Mouse (Mus musculus) hindbrain, postnatal 0 days (tissue): ENCODE results near the gene Tbxas1. TPM values are rescaled to one million over a fixed set of nuclear protein-coding genes. Genes with fewer than 3 reads are reported as not detected.
A peak's percentile ranks its signal among the peaks of the same experiment; 100 is the strongest.

Experiments
- ATAC-seq: fragments of 200-750 bp; cut with Nextera tagmentation; 2 replicates; pipeline ENCODE4 v1.8.0; 2017; ENCODE audit warnings: mild to moderate bottlenecking, moderate TSS enrichment, moderate library complexity
- DNase-seq: peaks from one replicate; pipeline ENCODE4 v3.0.0-alpha.2; 2015; ENCODE audit warnings: low spot score
- H3K27ac ChIP-seq: fragments of 300-500 bp; sonication (generic); 2 replicates; pipeline ENCODE4 v1.5.1; 2014; ENCODE audit warnings: mild to moderate bottlenecking
- H3K27me3 ChIP-seq: fragments of 300-500 bp; sonication (generic); 2 replicates; pipeline ENCODE4 v1.6.1; 2014; ENCODE audit warnings: low read length, mixed read lengths; ENCODE audit not compliant: insufficient read depth
- H3K36me3 ChIP-seq: fragments of 300-500 bp; sonication (generic); 2 replicates; pipeline ENCODE4 v1.6.1; 2014; ENCODE audit warnings: low read length, mixed read lengths; ENCODE audit not compliant: insufficient read depth
- H3K4me1 ChIP-seq: fragments of 300-500 bp; sonication (generic); 2 replicates; pipeline ENCODE4 v1.6.1; 2014; ENCODE audit warnings: antibody characterized with exemption, low read length, mixed read lengths; ENCODE audit not compliant: insufficient read depth
- H3K4me2 ChIP-seq: fragments of 300-500 bp; sonication (generic); 2 replicates; pipeline ENCODE4 v1.6.1; 2014; ENCODE audit warnings: low read depth, mild to moderate bottlenecking, low read length, moderate library complexity, mixed read lengths
- H3K4me3 ChIP-seq: fragments of 300-500 bp; sonication (generic); 2 replicates; pipeline ENCODE4 v1.5.1; 2014; ENCODE audit warnings: low read length
- H3K9ac ChIP-seq: fragments of 300-500 bp; sonication (generic); replicated peaks from 2 replicates; pipeline ENCODE4 v1.6.1; 2014; ENCODE audit warnings: mild to moderate bottlenecking, low read length, moderate library complexity, mixed read lengths
- H3K9me3 ChIP-seq: fragments of 300-500 bp; sonication (generic); 2 replicates; pipeline ENCODE4 v1.6.1; 2016; ENCODE audit warnings: low read length, mixed read lengths
- CTCF ChIP-seq: IDR thresholded peaks from 2 replicates; pipeline ENCODE4 v1.5.1; 2016; ENCODE audit warnings: antibody characterized with exemption, control low read depth, low read depth
- WGBS: fragments of 180-500 bp; shearing (Covaris S2); extraction: QIAGEN DNeasy Blood & Tissue Kit; methylation state at CpG from one replicate; pipeline ENCODE4 v1.1.7; 2014; 5-methylcytosine and 5-hydroxymethylcytosine counted together
- polyA plus RNA-seq: library from polyadenylated mRNA; unstranded; fragments of >200 nt; fragmentation: Nextera tagmentation; extraction: Ambion mirVana; gene quantifications from 2 replicates; pipeline ENCODE4 v1.2.1, GENCODE M21; 2015
- total RNA-seq: library from RNA; depleted of rRNA; stranded (reverse); fragments of >200 nt; gene quantifications from 2 replicates; pipeline ENCODE4 v1.2.3, GENCODE M21; 2014

Tbxas1 gene
- total and polyA plus RNA-seq, 2 experiments from 2014 or later, result 2.1 to 4.3 TPM

GRCm38 (mm10) chr6:38980921-38981715 lies 105.9 kb downstream of the Tbxas1 start:
- Histone ChIP-seq H3K9ac (no peak overlapping the region), H3K27ac (no peak overlapping the region), H3K9me3 (no peaks in the 10 kb centered on the region), H3K4me3 (no peak overlapping the region), H3K4me1 (no peaks in the 10 kb centered on the region), H3K27me3 (no peaks in the 10 kb centered on the region), H3K4me2 (no peak overlapping the region), H3K36me3 (no peaks in the 10 kb centered on the region)
- 84% methylated on average over 11 of the region's 11 CpGs for WGBS
- TF ChIP-seq CTCF, result no peak
- no peak for DNase-seq
- ATAC-seq, result no peak

GRCm38 (mm10) chr6:38982071-38982470 lies 106.9 kb downstream of the Tbxas1 start:
- Histone ChIP-seq H3K4me3 (no peak overlapping the region), H3K4me2 (no peak overlapping the region), H3K27me3 (no peaks in the 10 kb centered on the region), H3K4me1 (no peaks in the 10 kb centered on the region), H3K9me3 (no peaks in the 10 kb centered on the region), H3K27ac (no peak overlapping the region), H3K36me3 (no peaks in the 10 kb centered on the region), H3K9ac (no peak overlapping the region)
- TF ChIP-seq CTCF, result no peak
- WGBS, result 96% methylated on average over 8 of the region's 8 CpGs
- no peak for ATAC-seq
- no peak for DNase-seq

- H3K27me3 ChIP-seq, result no peaks in the 10 kb centered on the region
- H3K9me3 ChIP-seq, result no peaks in the 10 kb centered on the region
- no peak overlapping the region for H3K4me3 ChIP-seq
- H3K36me3 ChIP-seq, result no peaks in the 10 kb centered on the region
- no peaks in the 10 kb centered on the region for H3K4me1 ChIP-seq
- ATAC-seq (no peak), DNase-seq (no peak)
- H3K27ac ChIP-seq, result no peak overlapping the region
- no peak overlapping the region for H3K4me2 ChIP-seq
- H3K9ac ChIP-seq, result no peak overlapping the region
- TF ChIP-seq CTCF, result no peak
- 66% methylated on average over 4 of the region's 4 CpGs for WGBS
These were observed 107.5 kb downstream of the Tbxas1 start for GRCm38 (mm10) chr6:38982656-38983055.

- Histone ChIP-seq H3K4me2 (no peak overlapping the region), H3K27ac (no peak overlapping the region), H3K9me3 (no peaks in the 10 kb centered on the region), H3K9ac (no peak overlapping the region), H3K4me3 (no peak overlapping the region), H3K27me3 (no peaks in the 10 kb centered on the region), H3K4me1 (no peaks in the 10 kb centered on the region), H3K36me3 (no peaks in the 10 kb centered on the region)
- ATAC-seq (no peak), DNase-seq (peak; percentile 41)
- 42% methylated on average over 7 of the region's 7 CpGs for WGBS
- TF ChIP-seq CTCF, result no peak
These were observed 107.9 kb downstream of the Tbxas1 start for GRCm38 (mm10) chr6:38983060-38983459.

- ATAC-seq, result no peak
- TF ChIP-seq CTCF, result no peak
- Histone ChIP-seq H3K36me3 (no peaks in the 10 kb centered on the region), H3K4me1 (no peaks in the 10 kb centered on the region), H3K4me3 (no peak overlapping the region), H3K9me3 (no peaks in the 10 kb centered on the region), H3K27me3 (no peaks in the 10 kb centered on the region), H3K27ac (no peak overlapping the region), H3K4me2 (no peak overlapping the region), H3K9ac (no peak overlapping the region)
- WGBS, result 84% methylated on average over 2 of the region's 2 CpGs
- DNase-seq, result no peak
These were observed 109.4 kb downstream of the Tbxas1 start for GRCm38 (mm10) chr6:38984626-38985025.

- Histone ChIP-seq H3K4me1 (no peaks in the 10 kb centered on the region), H3K4me3 (no peak overlapping the region), H3K27me3 (no peaks in the 10 kb centered on the region), H3K36me3 (no peaks in the 10 kb centered on the region), H3K4me2 (no peak overlapping the region), H3K9ac (no peak overlapping the region), H3K9me3 (no peaks in the 10 kb centered on the region), H3K27ac (no peak overlapping the region)
- no peak for DNase-seq
- no peak for ATAC-seq
- TF ChIP-seq CTCF, result no peak
- WGBS, result 59% methylated on average over 10 of the region's 10 CpGs
These were observed 111.4 kb downstream of the Tbxas1 start for GRCm38 (mm10) chr6:38986641-38987040.

GRCm38 (mm10) chr6:38992016-38992415 lies 116.8 kb downstream of the Tbxas1 start:
- H3K4me1 ChIP-seq, result no peaks in the 10 kb centered on the region
- no peaks in the 10 kb centered on the region for H3K27me3 ChIP-seq
- H3K4me3 ChIP-seq, result no peak overlapping the region
- no peak overlapping the region for H3K4me2 ChIP-seq
- DNase-seq (no peak), ATAC-seq (no peak)
- H3K27ac ChIP-seq, result no peak overlapping the region
- H3K36me3 ChIP-seq, result no peaks in the 10 kb centered on the region
- 55% methylated on average over 4 of the region's 4 CpGs for WGBS
- TF ChIP-seq CTCF, result no peak
- no peaks in the 10 kb centered on the region for H3K9me3 ChIP-seq
- H3K9ac ChIP-seq, result no peak overlapping the region
